Mouse (Mus musculus): Measurements from ENCODE around the gene Esyt2. TPM values are rescaled to one million over a fixed set of nuclear protein-coding genes. Genes with fewer than 3 reads are reported as not detected.

Gene Esyt2
- 17.1 TPM in 2 replicates for polyA plus RNA-seq (2016; fragmentation: Nextera tagmentation; extraction: Ambion mirVana)

- under 1% methylated on average over 68 of the region's 68 CpGs for WGBS
Measured at GRCm38 (mm10) chr12:116280653-116281364, at the start of gene Esyt2. Esyt2 (plus strand) TSS chr12:116281196.

GRCm38 (mm10) chr12:116231612-116232011, 49.4 kb upstream of the Esyt2 start:
- Histone ChIP-seq H3K9me3 (replicated peaks) (no peaks in the 10 kb centered on the region), H3K4me2 (no peak overlapping the region), H3K4me3 (no peak overlapping the region), H3K4me1 (replicated peaks) (0 out of 2 replicates have a peak, but pooled peaks cover under 1% of the 10 kb centered on the region), H3K9ac (no peak overlapping the region), H3K27ac (ENCODE audit: poor library complexity, severe bottlenecking) (no peak overlapping the region), H3K36me3 (no peaks in the 10 kb centered on the region), H3K27me3 (replicated peaks) (no peaks in the 10 kb centered on the region)
- 59% methylated on average over 12 of the region's 12 CpGs for WGBS
- no peak for ATAC-seq (ENCODE audit: insufficient number of reproducible peaks, low FRiP score)

More at GRCm38 (mm10) chr12:116280653-116281364, at the start of gene Esyt2:
- Histone ChIP-seq H3K27me3 (replicated peaks) (peaks cover 11% of the 10 kb centered on the region; the same call in 1 of the 2 replicates), H3K9ac (peak within 1 kb of the TSS; percentile 88), H3K27ac (ENCODE audit: poor library complexity, severe bottlenecking) (peak within 1 kb of the TSS; percentile 95), H3K4me2 (peak within 1 kb of the TSS; percentile 95), H3K4me1 (replicated peaks) (peaks cover 9% of the 10 kb centered on the region), H3K9me3 (replicated peaks) (no peaks in the 10 kb centered on the region), H3K36me3 (no peaks in the 10 kb centered on the region), H3K4me3 (peak within 1 kb of the TSS; percentile 82)
- ATAC-seq (ENCODE audit: insufficient number of reproducible peaks, low FRiP score) = peak; percentile 97

GRCm38 (mm10) chr12:116232061-116232460, 48.9 kb upstream of the Esyt2 start:
- Histone ChIP-seq H3K9me3 (replicated peaks) (no peaks in the 10 kb centered on the region), H3K4me3 (no peak overlapping the region), H3K4me1 (replicated peaks) (0 out of 2 replicates have a peak, but pooled peaks cover 3% of the 10 kb centered on the region), H3K36me3 (no peaks in the 10 kb centered on the region), H3K27ac (ENCODE audit: poor library complexity, severe bottlenecking) (no peak overlapping the region), H3K9ac (no peak overlapping the region), H3K27me3 (replicated peaks) (no peaks in the 10 kb centered on the region), H3K4me2 (no peak overlapping the region)
- WGBS = 69% methylated on average over 1 of the region's 1 CpGs
- ATAC-seq (ENCODE audit: insufficient number of reproducible peaks, low FRiP score) = no peak

- Histone ChIP-seq H3K9me3 (replicated peaks) (no peaks in the 10 kb centered on the region), H3K4me2 (no peak overlapping the region), H3K27me3 (replicated peaks) (no peaks in the 10 kb centered on the region), H3K9ac (no peak overlapping the region), H3K4me1 (replicated peaks) (0 out of 2 replicates have a peak, but pooled peaks cover 3% of the 10 kb centered on the region), H3K27ac (ENCODE audit: poor library complexity, severe bottlenecking) (no peak overlapping the region), H3K36me3 (no peaks in the 10 kb centered on the region), H3K4me3 (no peak overlapping the region)
- no peak for ATAC-seq (ENCODE audit: insufficient number of reproducible peaks, low FRiP score)
- 65% methylated on average over 4 of the region's 4 CpGs for WGBS
Measured at GRCm38 (mm10) chr12:116235356-116235755, 45.6 kb upstream of the Esyt2 start.

GRCm38 (mm10) chr12:116236658-116237057, 44.3 kb upstream of the Esyt2 start:
- H3K27me3 ChIP-seq (replicated peaks) = no peaks in the 10 kb centered on the region
- ATAC-seq (ENCODE audit: insufficient number of reproducible peaks, low FRiP score) = no peak
- H3K4me3 ChIP-seq = no peak overlapping the region
- no peak overlapping the region for H3K27ac ChIP-seq (ENCODE audit: poor library complexity, severe bottlenecking)
- 67% methylated on average over 3 of the region's 3 CpGs for WGBS
- H3K4me1 ChIP-seq (replicated peaks) = 0 out of 2 replicates have a peak, but pooled peaks cover 3% of the 10 kb centered on the region
- no peak overlapping the region for H3K9ac ChIP-seq
- no peaks in the 10 kb centered on the region for H3K9me3 ChIP-seq (replicated peaks)
- no peak overlapping the region for H3K4me2 ChIP-seq
- no peaks in the 10 kb centered on the region for H3K36me3 ChIP-seq

- Histone ChIP-seq H3K4me2 (no peak overlapping the region), H3K36me3 (no peaks in the 10 kb centered on the region), H3K4me1 (replicated peaks) (0 out of 2 replicates have a peak, but pooled peaks cover 3% of the 10 kb centered on the region), H3K9ac (no peak overlapping the region), H3K4me3 (no peak overlapping the region), H3K27me3 (replicated peaks) (no peaks in the 10 kb centered on the region), H3K27ac (ENCODE audit: poor library complexity, severe bottlenecking) (no peak overlapping the region), H3K9me3 (replicated peaks) (no peaks in the 10 kb centered on the region)
- ATAC-seq (ENCODE audit: insufficient number of reproducible peaks, low FRiP score) = no peak
Measured at GRCm38 (mm10) chr12:116238370-116238769, 42.6 kb upstream of the Esyt2 start.

- Histone ChIP-seq H3K36me3 (no peaks in the 10 kb centered on the region), H3K27ac (ENCODE audit: poor library complexity, severe bottlenecking) (no peak overlapping the region), H3K9me3 (replicated peaks) (no peaks in the 10 kb centered on the region), H3K4me2 (no peak overlapping the region), H3K4me3 (no peak overlapping the region), H3K4me1 (replicated peaks) (0 out of 2 replicates have a peak, but pooled peaks cover 3% of the 10 kb centered on the region), H3K27me3 (replicated peaks) (no peaks in the 10 kb centered on the region), H3K9ac (no peak overlapping the region)
- 72% methylated on average over 3 of the region's 3 CpGs for WGBS
- no peak for ATAC-seq (ENCODE audit: insufficient number of reproducible peaks, low FRiP score)
Measured at GRCm38 (mm10) chr12:116238803-116239202, 42.2 kb upstream of the Esyt2 start.

- no peak overlapping the region for H3K4me2 ChIP-seq
- no peaks in the 10 kb centered on the region for H3K4me1 ChIP-seq (replicated peaks)
- H3K27me3 ChIP-seq (replicated peaks) = no peaks in the 10 kb centered on the region
- WGBS = 61% methylated on average over 1 of the region's 1 CpGs
- H3K4me3 ChIP-seq = no peak overlapping the region
- peaks cover 8% of the 10 kb centered on the region; the same call in 1 of the 2 replicates for H3K36me3 ChIP-seq
- ATAC-seq (ENCODE audit: insufficient number of reproducible peaks, low FRiP score) = no peak
- no peak overlapping the region for H3K9ac ChIP-seq
- no peak overlapping the region for H3K27ac ChIP-seq (ENCODE audit: poor library complexity, severe bottlenecking)
- H3K9me3 ChIP-seq (replicated peaks) = no peaks in the 10 kb centered on the region
Measured at GRCm38 (mm10) chr12:116244601-116245000, 36.4 kb upstream of the Esyt2 start.

- H3K9me3 ChIP-seq (replicated peaks) = no peaks in the 10 kb centered on the region
- H3K27ac ChIP-seq (ENCODE audit: poor library complexity, severe bottlenecking) = no peak overlapping the region
- ATAC-seq (ENCODE audit: insufficient number of reproducible peaks, low FRiP score) = no peak
- H3K9ac ChIP-seq = no peak overlapping the region
- H3K27me3 ChIP-seq (replicated peaks) = peaks cover 8% of the 10 kb centered on the region
- no peaks in the 10 kb centered on the region for H3K4me1 ChIP-seq (replicated peaks)
- peaks cover 3% of the 10 kb centered on the region; the same call in 1 of the 2 replicates for H3K36me3 ChIP-seq
- WGBS = 28% methylated on average over 8 of the region's 8 CpGs
- H3K4me2 ChIP-seq = no peak overlapping the region
- H3K4me3 ChIP-seq = no peak overlapping the region
Measured at GRCm38 (mm10) chr12:116254652-116255051, 26.3 kb upstream of the Esyt2 start.

- H3K27me3 ChIP-seq (replicated peaks) = peaks cover 8% of the 10 kb centered on the region
- H3K36me3 ChIP-seq = peaks cover 3% of the 10 kb centered on the region; the same call in 1 of the 2 replicates
- H3K4me2 ChIP-seq = no peak overlapping the region
- no peaks in the 10 kb centered on the region for H3K9me3 ChIP-seq (replicated peaks)
- no peak overlapping the region for H3K9ac ChIP-seq
- no peak for ATAC-seq (ENCODE audit: insufficient number of reproducible peaks, low FRiP score)
- 81% methylated on average over 11 of the region's 11 CpGs for WGBS
- H3K4me1 ChIP-seq (replicated peaks) = no peaks in the 10 kb centered on the region
- no peak overlapping the region for H3K4me3 ChIP-seq
- H3K27ac ChIP-seq (ENCODE audit: poor library complexity, severe bottlenecking) = no peak overlapping the region
Measured at GRCm38 (mm10) chr12:116255636-116256035, 25.4 kb upstream of the Esyt2 start.

- H3K4me2 ChIP-seq = no peak overlapping the region
- WGBS = 82% methylated on average over 2 of the region's 2 CpGs
- H3K36me3 ChIP-seq = peaks cover 3% of the 10 kb centered on the region; the same call in 1 of the 2 replicates
- no peaks in the 10 kb centered on the region for H3K9me3 ChIP-seq (replicated peaks)
- ATAC-seq (ENCODE audit: insufficient number of reproducible peaks, low FRiP score) = no peak
- no peak overlapping the region for H3K9ac ChIP-seq
- H3K27me3 ChIP-seq (replicated peaks) = peaks cover 15% of the 10 kb centered on the region
- no peak overlapping the region for H3K4me3 ChIP-seq
- no peaks in the 10 kb centered on the region for H3K4me1 ChIP-seq (replicated peaks)
- H3K27ac ChIP-seq (ENCODE audit: poor library complexity, severe bottlenecking) = no peak overlapping the region
Measured at GRCm38 (mm10) chr12:116258321-116258720, 22.7 kb upstream of the Esyt2 start.
